ENCODE assay signal across 15 mouse cellular contexts in genomic region chr6:53906051-53906462, GRCm38 (mm10).
DNase-seq lines count a peak whose midpoint lies in the region; ATAC-seq and TF ChIP-seq lines count a peak whose summit lies in the region.
"Had no signal": no experiment of that assay in that cellular context is flagged by ENCODE, and none has a peak within 500 bp of the region (broad histone marks: within the 10 kb centered on the region; RNA-seq: fewer than 3 reads in every experiment).

No protein-coding gene starts in this region.

- no peaks in the 10 kb centered on the region for H3K36me3 ChIP-seq in heart, postnatal 0 days (replicated peaks; ENCODE audit: control insufficient read depth, insufficient read depth, low read length)
- H3K36me3 ChIP-seq in testis, adult 2 months (ENCODE audit: control insufficient read depth, insufficient read depth, low read length): no peaks in the 10 kb centered on the region
- H3K36me3 ChIP-seq in forebrain, embryonic 12.5 days (replicated peaks): no peaks in the 10 kb centered on the region
- H3K36me3 ChIP-seq: hindbrain, embryonic 12.5 days had no signal

- no peak overlapping the region for H3K4me3 ChIP-seq in heart, postnatal 0 days (ENCODE audit: low read depth, low read length)
- peak overlapping the region; percentile 28 for H3K4me3 ChIP-seq in testis, adult 2 months (ENCODE audit: control insufficient read depth, low read depth, low read length)
- H3K4me3 ChIP-seq in lung, adult 2 months (replicated peaks; ENCODE audit: extremely low read depth, low read depth, low read length): no peak overlapping the region
- H3K4me3 ChIP-seq in forebrain, embryonic 12.5 days (replicated peaks): no peak overlapping the region
- H3K4me3 ChIP-seq: hindbrain, embryonic 12.5 days had no signal

- H3K27me3 ChIP-seq in heart, postnatal 0 days (ENCODE audit: control insufficient read depth, insufficient read depth, low read length): no peaks in the 10 kb centered on the region
- no peaks in the 10 kb centered on the region for H3K27me3 ChIP-seq in testis, adult 2 months (ENCODE audit: control insufficient read depth, insufficient read depth, low read length)
- peaks cover 9% of the 10 kb centered on the region; the same call in 1 of the 2 replicates for H3K27me3 ChIP-seq in forebrain, embryonic 12.5 days
- H3K27me3 ChIP-seq: hindbrain, embryonic 12.5 days had no signal

- H3K4me1 ChIP-seq in heart, postnatal 0 days (ENCODE audit: control insufficient read depth, insufficient read depth): 0 out of 2 replicates have a peak, but pooled peaks cover 7% of the 10 kb centered on the region
- H3K4me1 ChIP-seq in testis, adult 2 months (ENCODE audit: control insufficient read depth, insufficient read depth, low read length): no peaks in the 10 kb centered on the region
- peaks cover 24% of the 10 kb centered on the region for H3K4me1 ChIP-seq in lung, adult 2 months (ENCODE audit: control insufficient read depth, insufficient read depth, low read length)
- H3K4me1 ChIP-seq in forebrain, embryonic 12.5 days: peaks cover 24% of the 10 kb centered on the region

- intact Hi-C loops in heart, postnatal 25 days (cut with DNase I): loop anchor here (5.0 kb wide), 1 partner anchor 34 kb away; no protein-coding TSS in a partner anchor

- H3K9me3 ChIP-seq in heart, postnatal 0 days (replicated peaks; ENCODE audit: control insufficient read depth, low read length): no peaks in the 10 kb centered on the region
- H3K9me3 ChIP-seq in forebrain, embryonic 12.5 days: no peaks in the 10 kb centered on the region
- H3K9me3 ChIP-seq: hindbrain, embryonic 12.5 days had no signal

- no peak for ATAC-seq in heart, postnatal 0 days (ENCODE audit: insufficient read depth, low read depth)
- no peak for ATAC-seq in forebrain, embryonic 12.5 days (ENCODE audit: low FRiP score)
- ATAC-seq: CD4-positive, CD25-positive, alpha-beta regulatory T cell, adult 4 months had no signal

- TF ChIP-seq CTCF in heart, postnatal 0 days (IDR thresholded peaks at IDR 0.05; ENCODE audit: low read depth): no peak
- no peak for TF ChIP-seq CTCF in testis, adult 2 months (IDR thresholded peaks at IDR 0.05; ENCODE audit: control insufficient read depth, insufficient read depth, insufficient replicate concordance, low read depth, low read length)
- TF ChIP-seq CTCF in lung, adult 2 months (IDR thresholded peaks at IDR 0.05; ENCODE audit: insufficient read depth, low read length): no peak

- TF ChIP-seq EP300 in heart, postnatal 0 days (IDR thresholded peaks at IDR 0.05; ENCODE audit: low read depth): no peak

- peak overlapping the region; percentile 2; the same call in 1 of the 2 replicates for H3K27ac ChIP-seq in heart, postnatal 0 days (ENCODE audit: low read depth)
- no peak overlapping the region; the same call in 1 of the 2 replicates for H3K27ac ChIP-seq in testis, adult 2 months (ENCODE audit: control insufficient read depth, insufficient read depth, low read depth, low read length)
- H3K27ac ChIP-seq in forebrain, embryonic 12.5 days: no peak overlapping the region
- H3K27ac ChIP-seq: hindbrain, embryonic 12.5 days had no signal

- no peak overlapping the region for H3K9ac ChIP-seq in heart, postnatal 0 days (replicated peaks; ENCODE audit: low read depth, low read length)
- H3K9ac ChIP-seq in forebrain, embryonic 12.5 days: no peak overlapping the region
- H3K9ac ChIP-seq: hindbrain, embryonic 12.5 days had no signal

- no peak for DNase-seq in heart, postnatal 0 days (ENCODE audit: low spot score)
- DNase-seq in heart, postnatal 25 days (ENCODE audit: low spot score): no peak
- no peak for DNase-seq in testis, postnatal 10 days (ENCODE audit: low spot score)
- DNase-seq in lung, adult 2 months: peak; percentile 46
- DNase-seq in left cerebral cortex, adult 8-10 months (ENCODE audit: low spot score in 2 of 2): no peak
- DNase-seq in ovary, postnatal 14 days (ENCODE audit: low spot score): no peak
- DNase-seq: cerebellum, adult 8-10 months; gastrocnemius, postnatal 10 days; layer of hippocampus, adult 9-11 months; thymus, postnatal 25 days had no signal

- no peak for TF ChIP-seq POLR2A in testis, adult 2 months (IDR thresholded peaks at IDR 0.05; ENCODE audit: control insufficient read depth, low read depth, low read length)
- TF ChIP-seq POLR2A in lung, adult 2 months (IDR thresholded peaks at IDR 0.05; ENCODE audit: borderline replicate concordance, extremely low read depth, low read depth, low read length): no peak

- H3K4me2 ChIP-seq in heart, postnatal 0 days (ENCODE audit: low read depth, low read length): no peak overlapping the region
- no peak overlapping the region for H3K4me2 ChIP-seq in forebrain, embryonic 12.5 days
- H3K4me2 ChIP-seq: hindbrain, embryonic 12.5 days; midbrain, embryonic 11.5 days had no signal

- 24% methylated on average over 1 of the region's 1 CpGs for WGBS in heart, postnatal 0 days
- WGBS in lung, adult 2 months: 12% methylated on average over 1 of the region's 1 CpGs
- 76% methylated on average over 1 of the region's 1 CpGs for WGBS in forebrain, embryonic 12.5 days
